Mouse (Mus musculus) neutrophil, adult 5-6 weeks (primary cell): ENCODE results near the gene Nek9. TPM values are rescaled to one million over a fixed set of nuclear protein-coding genes. Genes with fewer than 3 reads are reported as not detected.
A peak's percentile ranks its signal among the peaks of the same experiment; 100 is the strongest.
"Not testable (repeated sequence)": the region's sequence is repeated elsewhere in the genome, so short reads cannot be mapped to it uniquely, and the experiment has no call there.

Experiments
- ATAC-seq: fragments of 151-379, 151-347 bp; 2 replicates; pipeline ENCODE4 v1.8.0; 2017; ENCODE audit warnings: mild to moderate bottlenecking, moderate TSS enrichment; ENCODE audit not compliant: insufficient number of reproducible peaks, poor library complexity, low FRiP score, severe bottlenecking; ENCODE audit errors: extremely low read depth
- total RNA-seq: library from RNA; stranded (forward); fragments of 200-1000 nt; gene quantifications from 2 replicates; pipeline ENCODE4 v1.2.3, GENCODE M21; 2017

Gene Nek9
- total RNA-seq, 1 experiment from 2014 or later, result 47.6 TPM

GRCm38 (mm10) chr12:85296915-85297314, 42.2 kb downstream of the Nek9 start:
- ATAC-seq, result no peak

DNA sequence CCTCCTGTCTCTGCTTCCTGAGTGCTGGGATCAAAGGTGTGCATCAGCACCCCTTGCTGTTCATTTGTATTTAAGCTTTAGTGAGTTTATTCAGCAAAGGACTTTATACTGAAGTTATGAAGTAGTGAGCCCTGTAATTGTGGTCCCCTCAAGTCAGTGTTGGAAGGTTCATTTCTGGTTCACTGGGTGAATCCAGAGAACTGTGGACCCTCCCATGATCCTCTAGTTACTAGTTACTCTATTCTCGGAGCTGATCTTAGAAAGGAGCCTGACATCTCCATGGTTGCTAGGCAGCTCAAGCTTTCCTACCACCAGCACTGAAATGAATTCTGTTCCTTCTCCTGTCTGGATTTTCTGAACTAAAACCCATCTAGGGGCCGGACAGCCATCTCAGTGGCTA, 43.7 kb downstream of the Nek9 start:
- no peak for ATAC-seq

DNA sequence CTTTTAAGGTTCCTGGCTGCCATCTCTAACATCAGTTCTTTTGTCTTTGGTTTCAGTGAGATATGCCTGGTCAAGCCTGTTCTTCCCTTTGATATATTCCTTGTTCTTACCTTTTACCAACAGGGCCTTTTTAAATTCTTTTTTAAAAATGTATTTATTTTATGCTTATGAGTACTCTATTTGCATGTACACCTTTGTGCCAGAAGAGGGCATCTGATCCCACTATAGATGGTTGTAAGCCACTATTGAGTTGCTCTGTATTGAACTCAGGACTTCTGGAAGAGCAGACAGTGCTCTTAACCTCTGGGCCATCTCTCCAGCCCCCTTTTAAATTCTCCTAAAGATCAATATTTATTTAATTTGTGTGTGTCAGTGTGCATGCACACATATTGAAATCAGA, 46.3 kb downstream of the Nek9 start:
- no peak for ATAC-seq

- no peak for ATAC-seq
Observed at GRCm38 (mm10) chr12:85292288-85292687, 46.9 kb downstream of the Nek9 start.

GRCm38 (mm10) chr12:85291541-85291940, 47.6 kb downstream of the Nek9 start:
- no peak for ATAC-seq

DNA sequence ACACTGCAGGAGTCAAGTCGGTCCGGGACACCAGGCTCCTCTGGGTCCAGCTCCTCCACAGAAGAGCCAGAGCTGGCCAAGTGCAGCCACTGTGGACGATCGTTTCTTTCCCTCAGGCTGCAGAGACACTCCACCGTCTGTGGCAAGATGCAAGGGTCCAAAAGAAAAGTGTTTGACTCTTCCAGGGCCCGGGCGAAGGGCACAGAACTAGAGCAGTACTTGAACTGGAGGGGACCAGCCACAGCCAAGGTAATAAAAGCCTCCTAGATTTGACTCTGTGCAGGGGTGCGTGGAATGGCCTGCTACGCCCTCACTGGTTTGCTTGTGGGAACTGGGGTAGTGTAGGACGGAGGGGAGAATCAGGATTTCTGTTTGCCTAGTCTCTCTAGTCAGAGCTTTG, 48.5 kb downstream of the Nek9 start:
- no peak for ATAC-seq

GRCm38 (mm10) chr12:85289157-85290000, 49.8 kb downstream of the Nek9 start:
- no peak for ATAC-seq

- peak; percentile 64 for ATAC-seq
Observed at GRCm38 (mm10) chr12:85288486-85289156, 50.5 kb downstream of the Nek9 start, which contains the start of gene Zc2hc1c. Zc2hc1c (plus strand) TSS chr12:85288591.

DNA sequence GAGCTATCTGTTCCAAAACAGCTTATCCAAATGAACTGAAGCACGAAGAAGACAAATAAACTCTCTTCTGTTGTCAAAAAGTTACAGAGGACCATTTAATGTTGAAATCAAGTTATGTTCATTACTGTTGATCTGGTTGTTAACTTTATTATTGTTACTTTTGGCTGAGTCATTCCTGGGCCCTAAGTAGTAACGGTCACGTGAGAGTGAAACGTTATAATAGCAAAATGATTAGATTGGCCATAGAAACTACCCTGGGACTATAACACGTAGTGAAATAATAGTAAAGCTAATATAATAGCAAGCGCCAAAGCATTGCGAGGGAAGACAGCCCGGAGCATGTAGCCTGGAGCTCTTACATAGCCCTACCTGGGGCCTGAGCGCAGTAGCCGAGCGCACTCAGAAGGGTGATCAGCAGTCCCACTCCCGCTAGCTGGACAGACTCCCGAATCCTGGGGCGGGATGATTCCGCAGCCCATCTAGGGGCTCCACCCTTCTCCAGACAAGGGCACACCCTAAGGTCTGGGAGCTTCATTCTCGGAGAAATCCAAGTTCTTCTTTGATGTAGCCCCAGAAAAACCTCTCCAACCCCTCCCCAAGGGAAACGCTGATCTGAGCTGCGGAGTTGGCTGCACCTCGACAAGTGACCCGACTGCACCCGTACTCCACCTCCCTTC, 51.2 kb downstream of the Nek9 start, which contains the start of gene Acyp1:
Acyp1 (minus strand) TSS at position 630 of the 677 bp plus-strand sequence.
- no peak for ATAC-seq

GRCm38 (mm10) chr12:85286941-85287340, 52.2 kb downstream of the Nek9 start:
- ATAC-seq, result peak; percentile 17; the same call in 1 of the 2 replicates

- ATAC-seq, result no peak
Observed at GRCm38 (mm10) chr12:85284996-85285395, 54.2 kb downstream of the Nek9 start.

- ATAC-seq, result no peak
Observed at GRCm38 (mm10) chr12:85284331-85284730, 54.8 kb downstream of the Nek9 start.

DNA sequence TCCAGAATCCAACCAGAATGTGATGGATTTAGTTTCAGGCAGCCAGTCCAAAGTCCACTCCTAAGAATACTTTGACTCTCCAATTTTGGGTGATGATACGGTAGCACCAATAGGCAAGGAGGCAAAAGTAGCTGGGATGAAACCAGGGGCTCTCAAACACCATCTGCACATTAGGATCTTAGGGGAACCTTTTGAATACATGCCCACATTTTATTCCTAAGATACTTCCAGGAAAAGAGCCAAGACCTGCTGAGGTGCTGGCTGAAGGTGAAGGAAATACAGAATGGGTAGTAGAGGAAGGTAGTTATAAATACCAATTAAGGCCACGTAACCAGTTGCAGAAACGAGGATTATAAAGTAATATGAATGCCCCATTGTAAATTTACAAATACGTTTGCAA, 57.4 kb downstream of the Nek9 start:
- not testable (repeated sequence) for ATAC-seq

DNA sequence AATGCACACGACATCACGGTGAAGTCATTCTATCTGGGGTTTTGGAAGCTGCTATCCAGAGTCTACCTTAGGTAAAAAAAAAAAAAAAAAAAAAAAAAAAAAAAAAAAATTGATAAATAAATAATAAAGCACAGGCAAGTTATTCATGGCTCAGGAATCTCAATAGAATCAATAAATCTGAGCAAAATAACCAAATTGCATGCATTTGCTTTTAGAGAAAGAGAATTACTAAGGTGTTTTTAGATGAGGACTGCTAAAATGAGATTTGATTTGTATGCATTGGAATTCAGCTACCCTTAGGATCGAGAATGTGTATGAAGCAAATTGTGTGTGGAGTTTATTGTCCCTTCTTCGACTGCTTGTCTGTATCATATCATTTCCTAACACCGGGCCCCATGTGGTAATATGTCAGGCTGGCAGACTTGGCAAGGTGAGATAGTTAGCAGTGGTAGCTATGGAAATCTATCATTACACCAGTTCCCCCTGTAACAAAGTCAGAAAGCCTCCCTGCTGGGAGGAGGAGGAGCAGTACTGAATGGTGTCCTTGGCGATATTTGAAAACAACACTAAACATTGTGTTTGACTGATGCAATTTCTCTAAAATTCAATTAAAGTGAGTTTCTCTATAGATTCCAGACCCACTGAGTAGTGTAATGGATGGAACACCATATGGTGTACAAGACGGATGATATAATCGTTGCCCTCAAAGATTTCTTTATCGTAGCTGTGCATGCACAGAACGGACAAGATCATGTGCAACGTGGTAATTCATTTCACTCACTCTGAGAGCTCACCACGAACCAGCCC, 58.1 kb downstream of the Nek9 start:
- ATAC-seq, result no peak

DNA sequence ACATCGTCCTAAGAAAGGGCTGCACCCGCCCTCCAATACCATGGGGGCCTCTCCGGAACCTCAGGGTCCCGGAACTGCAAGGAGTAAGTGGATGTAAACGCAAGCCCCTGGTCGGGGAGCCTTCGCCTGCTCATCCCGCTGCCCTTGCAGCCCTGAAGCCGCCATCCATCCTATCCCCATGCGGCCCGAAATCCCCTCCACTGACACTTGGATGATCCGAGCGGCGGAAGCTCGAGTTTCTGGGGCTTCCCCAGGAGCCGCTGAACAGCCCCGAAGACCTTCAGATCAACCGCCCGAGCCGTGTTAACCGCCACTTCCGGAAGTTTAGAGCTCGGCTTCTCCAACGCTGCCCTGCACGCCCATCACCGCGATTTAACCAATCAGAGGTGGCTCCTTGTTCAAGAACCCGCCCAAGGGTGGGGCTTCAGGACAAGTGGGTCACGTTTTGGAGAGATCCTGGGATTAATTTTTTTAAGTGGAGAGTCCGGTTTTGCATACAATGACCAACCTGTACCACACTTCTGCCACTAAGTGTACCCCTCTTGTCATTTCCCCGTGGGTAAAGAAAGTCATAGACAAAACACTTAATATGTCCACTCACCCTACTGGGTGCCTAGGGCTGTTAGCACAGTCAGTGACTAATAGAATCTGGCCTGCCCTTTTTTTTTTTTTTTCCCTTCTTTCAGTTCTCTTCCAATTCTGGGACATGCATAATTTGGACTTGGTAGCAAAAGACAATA, 58.9 kb downstream of the Nek9 start:
- peak; percentile 97 for ATAC-seq

DNA sequence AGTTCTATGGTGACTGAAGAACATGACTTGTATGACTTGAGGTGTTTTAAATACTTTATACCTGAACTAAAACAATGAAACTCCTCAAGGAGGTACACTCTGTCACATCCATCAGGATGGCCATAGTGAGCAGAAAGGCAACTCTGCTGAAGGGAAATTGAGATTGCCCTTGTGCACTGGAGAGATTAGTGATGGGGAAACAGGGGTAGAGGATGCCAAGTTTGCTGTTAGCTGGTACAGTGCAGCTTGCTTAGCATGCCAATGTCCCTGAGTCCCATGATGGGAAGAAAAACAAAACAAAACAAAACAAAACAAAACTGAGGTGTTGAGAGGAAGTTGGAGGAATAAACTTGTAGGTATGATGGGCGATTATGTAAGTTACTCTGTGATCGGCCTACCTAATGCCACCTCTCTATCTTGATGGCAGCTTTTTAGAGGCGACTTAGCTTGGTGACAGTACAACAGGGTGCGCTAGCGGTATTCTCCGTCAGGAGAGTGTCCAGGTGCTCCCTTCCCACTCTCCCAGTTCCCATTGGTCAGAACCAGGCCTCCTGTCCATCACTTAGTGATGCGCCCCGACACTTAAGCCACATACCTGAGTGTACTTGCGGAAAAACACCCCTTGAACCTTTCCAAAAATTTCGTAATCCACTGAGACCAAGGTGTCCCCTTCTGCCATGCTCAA, 59.6 kb downstream of the Nek9 start:
- ATAC-seq, result no peak

DNA sequence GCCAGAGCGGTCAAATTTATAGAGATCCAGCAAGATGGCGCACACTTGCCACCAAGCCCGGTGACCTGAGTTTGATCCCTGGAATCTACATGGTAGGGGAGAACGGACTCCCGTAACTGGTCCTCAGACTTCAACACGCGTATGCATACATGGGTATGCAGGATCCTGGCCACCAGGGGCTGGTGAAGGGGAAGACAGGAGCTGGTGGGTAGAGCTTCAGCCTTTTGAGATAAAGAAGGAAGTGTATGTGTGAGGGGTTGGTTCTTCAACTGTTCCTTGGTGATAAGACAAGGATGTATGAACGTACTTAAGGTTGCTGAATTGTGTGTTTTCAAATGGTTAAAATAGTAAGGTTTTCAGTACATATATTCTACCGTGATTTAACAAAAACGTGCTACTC, 60.2 kb downstream of the Nek9 start:
- no peak for ATAC-seq

DNA sequence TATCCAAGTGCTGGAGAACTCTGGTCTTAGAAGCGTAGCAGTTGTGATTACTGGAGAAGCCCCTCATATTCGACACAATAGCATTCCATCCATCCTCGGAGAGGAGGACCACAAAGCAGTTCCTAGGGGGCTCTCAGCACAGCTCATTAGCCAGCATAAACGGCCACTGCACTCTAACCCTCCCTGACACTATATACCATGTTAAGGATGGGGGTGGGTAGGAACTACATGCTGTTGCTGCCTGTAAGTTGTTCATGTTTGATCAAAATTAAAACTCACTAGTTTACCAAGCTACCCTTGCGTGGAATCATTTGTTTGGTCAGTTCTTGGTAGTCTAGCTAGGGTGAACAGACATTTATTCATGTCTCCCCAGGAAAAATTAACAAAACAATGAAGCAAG, 62.9 kb downstream of the Nek9 start:
- ATAC-seq, result no peak
